Mouse (Mus musculus): Measurements from ENCODE around the gene Gpc3. TPM values are rescaled to one million over a fixed set of nuclear protein-coding genes. Genes with fewer than 3 reads are reported as not detected.
"Not testable (repeated sequence)": the region's sequence is repeated elsewhere in the genome, so short reads cannot be mapped to it uniquely, and the experiment has no call there.

Gene Gpc3
- total and polyA plus RNA-seq, 3 experiments: 0.11 TPM; not detected in 2

DNA sequence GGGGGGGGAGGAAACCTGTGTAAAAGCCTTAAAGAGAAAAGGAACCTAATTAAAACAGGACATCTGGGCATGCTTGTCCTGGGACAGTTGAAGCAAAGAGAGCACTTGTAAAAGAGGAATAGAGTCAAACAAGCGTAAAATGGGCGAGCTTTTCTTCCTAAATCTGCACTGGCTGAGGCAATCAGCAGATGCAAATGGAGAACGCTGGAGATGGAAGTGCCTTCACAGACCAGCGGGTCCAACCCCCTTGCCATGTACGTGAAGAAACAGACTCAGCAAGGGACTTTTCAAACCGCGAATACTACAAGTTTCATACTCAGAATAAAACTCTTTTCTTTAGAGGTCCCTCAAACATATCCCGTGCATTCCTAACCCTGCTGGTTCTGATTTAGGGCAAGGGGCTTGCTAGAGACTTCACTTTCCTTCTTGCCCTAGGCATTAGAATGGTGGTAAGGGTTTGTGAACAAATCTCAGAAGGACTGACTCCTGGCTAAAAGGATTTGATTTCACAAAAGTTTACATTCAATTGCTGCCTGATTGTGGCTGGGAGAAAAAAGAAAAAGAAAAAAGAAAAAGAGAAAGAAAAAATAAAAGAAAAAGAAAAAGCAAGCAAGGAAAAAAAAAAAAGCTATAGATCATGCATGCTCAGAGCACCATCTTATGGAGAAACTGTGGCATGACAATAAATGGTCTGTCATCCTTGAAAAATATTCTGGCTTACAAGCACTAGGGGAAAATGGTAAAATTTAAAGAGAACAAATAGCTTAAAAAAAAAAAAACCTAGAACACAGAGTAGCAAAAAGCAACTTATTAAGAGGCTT, 243.6 kb downstream of the Gpc3 start:
- Histone ChIP-seq H3K4me1 (ENCODE audit: insufficient read depth, low read depth, low read length) (no peaks in the 10 kb centered on the region), H3K27me3 (ENCODE audit: insufficient read depth, low read length) (no peaks in the 10 kb centered on the region), H3K9me3 (replicated peaks) (no peaks in the 10 kb centered on the region), H3K4me3 (ENCODE audit: low read depth, low read length) (no peak overlapping the region), H3K36me3 (replicated peaks) (no peaks in the 10 kb centered on the region)
- ATAC-seq (ENCODE audit: extremely low read depth, insufficient number of reproducible peaks, low FRiP score, poor library complexity, severe bottlenecking): no peak
- DNase-seq (ENCODE audit: low spot score): no peak
- TF ChIP-seq GATA2 (IDR thresholded peaks at IDR 0.05; ENCODE audit: borderline replicate concordance, low read depth, low read length) (no peak), GATA1 (IDR thresholded peaks at IDR 0.05; ENCODE audit: borderline replicate concordance, low read length) (no peak), TAL1 (conservative IDR thresholded peaks at IDR 0.05; ENCODE audit: low read depth, low read length) (no peak), CTCF (IDR thresholded peaks at IDR 0.05; ENCODE audit: low read depth, low read length) (no peak), POLR2AphosphoS5 (IDR thresholded peaks at IDR 0.05; ENCODE audit: insufficient replicate concordance, low read depth, low read length) (no peak)

DNA sequence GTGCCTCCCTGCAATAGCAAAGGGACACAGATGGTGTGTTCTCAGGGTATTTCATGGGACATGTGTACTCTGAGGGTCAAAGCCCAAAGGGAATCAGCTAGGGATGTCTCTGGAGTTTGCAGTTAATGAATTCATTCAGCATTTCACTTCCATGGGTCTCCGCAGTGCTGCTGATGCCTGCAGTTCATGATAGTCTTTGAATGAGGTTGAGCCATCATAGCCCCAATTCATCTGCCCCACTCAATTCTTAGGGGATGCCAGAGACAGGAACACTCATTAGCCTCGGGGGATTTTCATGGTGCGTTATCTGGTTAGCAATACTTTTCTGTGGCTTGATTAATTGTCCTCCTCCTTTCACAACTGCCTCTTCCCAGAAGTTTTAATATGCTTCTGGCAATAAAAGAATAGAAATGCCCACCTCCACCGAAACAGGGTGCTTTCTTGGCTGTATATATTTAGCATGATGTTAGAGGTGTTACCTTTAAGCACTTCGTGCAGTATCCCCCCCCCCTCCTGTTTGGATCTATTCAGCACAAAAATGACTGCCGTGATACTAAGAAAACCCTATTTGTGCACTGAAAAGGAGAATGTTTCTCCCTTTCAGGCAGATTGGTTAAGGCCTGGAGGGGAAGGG, 244.3 kb downstream of the Gpc3 start:
- H3K9me3 ChIP-seq (replicated peaks): no peaks in the 10 kb centered on the region
- H3K27me3 ChIP-seq (ENCODE audit: insufficient read depth, low read length): no peaks in the 10 kb centered on the region
- H3K4me1 ChIP-seq (ENCODE audit: insufficient read depth, low read depth, low read length): no peaks in the 10 kb centered on the region
- TF ChIP-seq POLR2AphosphoS5 (IDR thresholded peaks at IDR 0.05; ENCODE audit: insufficient replicate concordance, low read depth, low read length): no peak
- TF ChIP-seq TAL1 (conservative IDR thresholded peaks at IDR 0.05; ENCODE audit: low read depth, low read length): no peak
- no peak for TF ChIP-seq GATA2 (IDR thresholded peaks at IDR 0.05; ENCODE audit: borderline replicate concordance, low read depth, low read length)
- TF ChIP-seq GATA1 (IDR thresholded peaks at IDR 0.05; ENCODE audit: borderline replicate concordance, low read length): no peak
- no peak for TF ChIP-seq CTCF (IDR thresholded peaks at IDR 0.05; ENCODE audit: low read depth, low read length)
- no peaks in the 10 kb centered on the region for H3K36me3 ChIP-seq (replicated peaks)
- DNase-seq (ENCODE audit: low spot score) (no peak), ATAC-seq (ENCODE audit: extremely low read depth, insufficient number of reproducible peaks, low FRiP score, poor library complexity, severe bottlenecking) (no peak)
- no peak overlapping the region for H3K4me3 ChIP-seq (ENCODE audit: low read depth, low read length)

DNA sequence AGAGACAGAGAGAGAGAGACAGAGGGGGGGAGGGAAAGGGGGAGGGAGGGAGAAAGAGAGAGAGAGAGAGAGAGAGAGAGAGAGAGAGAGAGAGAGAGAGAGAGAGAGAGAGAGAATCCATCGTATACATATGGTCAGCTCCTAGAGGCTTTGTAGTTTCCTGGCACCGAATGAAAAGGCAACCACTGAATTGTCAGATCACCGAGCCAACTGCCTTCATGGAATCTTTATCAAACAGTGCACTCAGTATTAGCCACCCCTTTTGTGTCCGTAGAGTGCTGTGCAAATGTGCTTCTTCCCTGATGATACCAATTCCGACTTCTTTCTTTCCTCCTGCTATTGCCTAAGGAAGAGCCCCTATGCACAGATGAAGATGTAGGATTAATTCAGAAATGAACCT, 246.9 kb downstream of the Gpc3 start:
- Histone ChIP-seq H3K27me3 (ENCODE audit: insufficient read depth, low read length) (no peaks in the 10 kb centered on the region), H3K4me3 (ENCODE audit: low read depth, low read length) (no peak overlapping the region), H3K36me3 (replicated peaks) (no peaks in the 10 kb centered on the region), H3K9me3 (replicated peaks) (no peaks in the 10 kb centered on the region), H3K4me1 (ENCODE audit: insufficient read depth, low read depth, low read length) (no peaks in the 10 kb centered on the region)
- DNase-seq (ENCODE audit: low spot score) (no peak), ATAC-seq (ENCODE audit: extremely low read depth, insufficient number of reproducible peaks, low FRiP score, poor library complexity, severe bottlenecking) (no peak)
- TF ChIP-seq GATA1 (IDR thresholded peaks at IDR 0.05; ENCODE audit: borderline replicate concordance, low read length): no peak
- TF ChIP-seq CTCF (IDR thresholded peaks at IDR 0.05; ENCODE audit: low read depth, low read length): no peak
- no peak for TF ChIP-seq TAL1 (conservative IDR thresholded peaks at IDR 0.05; ENCODE audit: low read depth, low read length)

DNA sequence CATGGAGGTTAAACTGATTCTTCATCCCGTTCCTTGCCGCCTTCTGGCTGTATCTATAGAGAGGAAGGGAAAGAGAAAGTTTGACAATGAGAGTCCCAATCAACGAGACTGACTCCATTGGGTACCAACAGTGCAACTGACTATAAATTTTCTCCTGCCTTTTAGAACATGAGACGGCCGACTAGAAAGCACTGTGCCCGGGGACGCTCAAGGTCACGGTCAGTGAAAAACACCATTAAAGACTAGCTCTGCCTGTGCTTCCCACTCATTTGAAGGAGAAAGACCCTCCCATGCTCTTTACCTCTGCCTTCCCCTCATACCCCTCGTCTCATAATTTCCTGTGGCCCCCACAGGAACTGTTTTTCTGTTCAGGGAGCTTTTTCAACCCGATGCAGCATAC, 248.0 kb downstream of the Gpc3 start:
- no peaks in the 10 kb centered on the region for H3K27me3 ChIP-seq (ENCODE audit: insufficient read depth, low read length)
- no peaks in the 10 kb centered on the region for H3K36me3 ChIP-seq (replicated peaks)
- DNase-seq (ENCODE audit: low spot score) (no peak), ATAC-seq (ENCODE audit: extremely low read depth, insufficient number of reproducible peaks, low FRiP score, poor library complexity, severe bottlenecking) (no peak)
- no peak for TF ChIP-seq POLR2AphosphoS5 (IDR thresholded peaks at IDR 0.05; ENCODE audit: insufficient replicate concordance, low read depth, low read length)
- TF ChIP-seq GATA2 (IDR thresholded peaks at IDR 0.05; ENCODE audit: borderline replicate concordance, low read depth, low read length): no peak
- no peak for TF ChIP-seq TAL1 (conservative IDR thresholded peaks at IDR 0.05; ENCODE audit: low read depth, low read length)
- TF ChIP-seq CTCF (IDR thresholded peaks at IDR 0.05; ENCODE audit: low read depth, low read length): no peak
- no peak for TF ChIP-seq GATA1 (IDR thresholded peaks at IDR 0.05; ENCODE audit: borderline replicate concordance, low read length)
- no peak overlapping the region for H3K4me3 ChIP-seq (ENCODE audit: low read depth, low read length)
- H3K9me3 ChIP-seq (replicated peaks): no peaks in the 10 kb centered on the region
- no peaks in the 10 kb centered on the region for H3K4me1 ChIP-seq (ENCODE audit: insufficient read depth, low read depth, low read length)

DNA sequence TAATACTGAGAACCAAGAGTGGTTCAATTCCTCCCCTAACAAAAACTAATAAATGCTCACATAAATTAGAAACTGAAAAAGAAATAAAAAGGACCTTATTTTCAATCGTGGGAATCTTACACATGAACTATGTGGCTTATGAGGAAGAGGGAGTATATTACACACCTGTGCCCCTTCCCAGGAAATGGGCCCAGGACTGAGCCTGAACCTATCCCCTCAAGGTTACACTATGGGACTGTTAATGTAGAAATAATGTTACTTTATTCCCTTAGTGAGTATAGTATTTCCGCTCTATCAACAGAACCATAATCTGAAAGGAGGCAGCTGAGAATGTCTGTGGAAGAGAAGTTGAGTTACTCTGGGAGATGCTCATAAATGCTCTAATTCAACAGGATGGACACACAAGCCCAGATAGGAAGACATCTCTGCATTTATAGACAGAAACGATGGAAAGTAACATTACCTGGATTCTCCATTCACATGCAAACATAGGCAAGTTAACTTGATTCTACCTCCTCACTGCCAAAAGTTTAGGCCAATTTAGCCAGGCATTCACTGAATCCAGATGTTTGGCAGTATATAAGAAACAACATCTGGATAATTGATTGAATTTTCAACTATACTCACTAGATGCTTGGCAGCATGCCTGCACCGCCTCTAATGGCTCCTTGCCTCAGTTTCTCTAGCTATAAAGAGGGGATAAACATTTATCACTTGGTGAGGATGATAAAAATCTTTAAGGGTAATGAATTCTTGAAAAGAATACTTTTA, 251.3 kb downstream of the Gpc3 start:
- H3K4me1 ChIP-seq (ENCODE audit: insufficient read depth, low read depth, low read length): no peaks in the 10 kb centered on the region
- H3K36me3 ChIP-seq (replicated peaks): no peaks in the 10 kb centered on the region
- no peaks in the 10 kb centered on the region for H3K27me3 ChIP-seq (ENCODE audit: insufficient read depth, low read length)
- DNase-seq (ENCODE audit: low spot score) (no peak), ATAC-seq (ENCODE audit: extremely low read depth, insufficient number of reproducible peaks, low FRiP score, poor library complexity, severe bottlenecking) (no peak)
- TF ChIP-seq GATA1 (IDR thresholded peaks at IDR 0.05; ENCODE audit: borderline replicate concordance, low read length) (no peak), TAL1 (conservative IDR thresholded peaks at IDR 0.05; ENCODE audit: low read depth, low read length) (no peak), POLR2AphosphoS5 (IDR thresholded peaks at IDR 0.05; ENCODE audit: insufficient replicate concordance, low read depth, low read length) (no peak), CTCF (IDR thresholded peaks at IDR 0.05; ENCODE audit: low read depth, low read length) (no peak), GATA2 (IDR thresholded peaks at IDR 0.05; ENCODE audit: borderline replicate concordance, low read depth, low read length) (no peak)
- H3K9me3 ChIP-seq (replicated peaks): no peaks in the 10 kb centered on the region
- no peak overlapping the region for H3K4me3 ChIP-seq (ENCODE audit: low read depth, low read length)

DNA sequence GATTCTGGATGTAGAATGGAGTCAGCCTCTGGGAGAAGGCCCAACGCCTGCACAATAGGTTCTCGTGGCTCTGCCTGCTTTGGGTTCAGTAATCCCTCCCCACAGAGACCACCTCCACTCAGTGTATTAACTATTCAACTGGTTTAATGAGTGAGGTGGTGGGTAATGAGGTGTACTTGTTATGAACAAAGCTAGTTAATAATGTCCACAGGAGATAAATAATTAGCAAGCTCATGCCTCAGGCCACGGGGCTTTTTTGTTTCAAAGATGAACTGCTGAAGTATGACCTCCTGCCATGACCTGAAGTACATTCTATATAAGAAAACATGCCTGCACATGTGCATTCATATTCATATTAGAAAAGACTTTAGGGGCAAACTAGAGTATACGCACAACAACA, 260.8 kb downstream of the Gpc3 start:
- Histone ChIP-seq H3K4me3 (ENCODE audit: low read depth, low read length) (no peak overlapping the region), H3K27me3 (ENCODE audit: insufficient read depth, low read length) (no peaks in the 10 kb centered on the region), H3K9me3 (replicated peaks) (no peaks in the 10 kb centered on the region), H3K36me3 (replicated peaks) (no peaks in the 10 kb centered on the region), H3K4me1 (ENCODE audit: insufficient read depth, low read depth, low read length) (no peaks in the 10 kb centered on the region)
- ATAC-seq (ENCODE audit: extremely low read depth, insufficient number of reproducible peaks, low FRiP score, poor library complexity, severe bottlenecking) (no peak), DNase-seq (ENCODE audit: low spot score) (no peak)
- TF ChIP-seq GATA2 (IDR thresholded peaks at IDR 0.05; ENCODE audit: borderline replicate concordance, low read depth, low read length) (no peak), CTCF (IDR thresholded peaks at IDR 0.05; ENCODE audit: low read depth, low read length) (no peak), TAL1 (conservative IDR thresholded peaks at IDR 0.05; ENCODE audit: low read depth, low read length) (no peak), GATA1 (IDR thresholded peaks at IDR 0.05; ENCODE audit: borderline replicate concordance, low read length) (no peak), POLR2AphosphoS5 (IDR thresholded peaks at IDR 0.05; ENCODE audit: insufficient replicate concordance, low read depth, low read length) (no peak)

DNA sequence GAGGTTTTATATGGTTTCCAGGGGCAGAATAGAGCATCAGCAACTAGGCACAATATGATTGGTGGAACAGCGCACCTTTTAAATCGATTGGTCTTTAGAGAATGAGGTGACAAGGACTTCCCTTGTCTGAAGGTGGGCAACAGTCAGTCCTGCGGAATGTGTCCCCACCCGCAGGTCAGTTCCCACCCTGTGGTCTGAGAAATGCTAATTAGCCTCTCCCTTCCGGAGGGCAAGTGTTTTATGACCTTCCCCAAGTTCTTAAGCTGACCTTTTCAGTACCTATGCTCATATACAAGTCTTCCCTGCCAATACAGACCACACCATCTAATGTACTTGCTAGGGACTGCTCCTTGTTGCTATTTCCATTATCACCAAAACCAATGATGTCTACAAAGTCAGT, 263.1 kb downstream of the Gpc3 start:
- H3K9me3 ChIP-seq (replicated peaks); H3K27me3 ChIP-seq (ENCODE audit: insufficient read depth, low read length); H3K4me1 ChIP-seq (ENCODE audit: insufficient read depth, low read depth, low read length); DNase-seq (ENCODE audit: low spot score); ATAC-seq (ENCODE audit: extremely low read depth, insufficient number of reproducible peaks, low FRiP score, poor library complexity, severe bottlenecking); H3K4me3 ChIP-seq (ENCODE audit: low read depth, low read length); H3K36me3 ChIP-seq (replicated peaks): not testable (repeated sequence)
